8 mouse cellular contexts compared by ENCODE assay signal in the genomic region with DNA sequence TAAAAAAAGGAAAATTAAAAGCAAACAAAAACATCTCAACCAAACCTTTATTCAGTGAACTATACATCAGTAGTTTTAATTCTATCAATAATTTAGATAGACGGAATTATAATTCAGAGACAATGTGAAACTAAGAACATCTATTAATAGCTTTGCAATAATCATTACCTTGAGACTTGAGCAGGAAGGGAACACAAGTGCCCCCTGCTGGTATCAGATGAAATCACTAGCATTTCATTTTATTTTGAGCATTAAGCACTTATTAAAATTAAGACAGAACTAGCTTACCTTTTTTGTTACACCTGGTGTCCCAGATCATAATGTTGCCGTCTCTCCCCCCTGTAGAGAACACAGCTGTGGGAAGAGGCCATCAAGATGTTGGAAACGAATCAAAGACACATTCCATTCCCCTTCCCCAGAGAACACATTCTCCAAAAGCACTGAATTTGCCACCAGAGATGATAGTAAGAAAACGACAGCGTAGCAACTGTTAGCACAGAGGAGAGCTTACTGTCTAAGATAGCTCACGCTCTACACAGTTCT. TPM values are rescaled to one million over a fixed set of nuclear protein-coding genes. Genes with fewer than 3 reads are reported as not detected.
A peak's percentile ranks its signal among the peaks of the same experiment; 100 is the strongest.
DNase-seq lines count a peak whose midpoint lies in the region; ATAC-seq and TF ChIP-seq lines count a peak whose summit lies in the region.

No protein-coding gene starts in this region.

- TF ChIP-seq CTCF in MEL (IDR thresholded peaks at IDR 0.05 in 2 of 3, conservative IDR thresholded peaks at IDR 0.05 in 1 of 3; ENCODE audit: control insufficient read depth in 1 of 3, insufficient read depth in 1 of 3, low read depth in 2 of 3, low read length in 3 of 3, poor library complexity in 1 of 3, severe bottlenecking in 1 of 3), result peak; percentile 1 to 73 (median 58); a peak in 4 of 6 replicates

- peaks cover 11% of the 10 kb centered on the region for H3K79me2 ChIP-seq in MEL (ENCODE audit: control insufficient read depth, insufficient read depth, low read length, poor library complexity)

- H3K4me2 ChIP-seq in kidney, embryonic 14.5 days (replicated peaks; ENCODE audit: low read depth, low read length), result no peak overlapping the region

- H3K27me3 ChIP-seq in kidney, embryonic 14.5 days (ENCODE audit: control insufficient read depth, insufficient read depth, low read length), result no peaks in the 10 kb centered on the region
- H3K27me3 ChIP-seq in MEL (ENCODE audit: control insufficient read depth in 1 of 2, insufficient read depth in 2 of 2, low read length in 2 of 2), result no peaks in the 10 kb centered on the region

- no peaks in the 10 kb centered on the region for H3K4me1 ChIP-seq in kidney, embryonic 14.5 days (ENCODE audit: control insufficient read depth, insufficient read depth, low read length)
- no peaks in the 10 kb centered on the region for H3K4me1 ChIP-seq in MEL (ENCODE audit: control insufficient read depth in 1 of 2, insufficient read depth in 2 of 2, low read length in 2 of 2)

- 71% methylated on average over 6 of the region's 6 CpGs for WGBS in kidney, embryonic 14.5 days

- DNase-seq in kidney, adult 18-20 months, result peak; percentile 21
- peak; percentile 54 for DNase-seq in A20 (ENCODE audit: low read depth, low spot score)
- peak; percentile 60 for DNase-seq in MEL (ENCODE audit: low read depth, low spot score)
- DNase-seq in layer of hippocampus, postnatal 10 days (ENCODE audit: low spot score in 2 of 2), result peak; percentile 22 to 44
- DNase-seq in yolk sac, embryonic 10.5 days (ENCODE audit: low spot score), result no peak
- DNase-seq in right cerebral cortex, postnatal 25 days, result no peak

- no peak overlapping the region for H3K4me3 ChIP-seq in kidney, embryonic 14.5 days (ENCODE audit: low read length)
- no peak overlapping the region for H3K4me3 ChIP-seq in MEL (ENCODE audit: control insufficient read depth in 1 of 2, insufficient read depth in 1 of 2, low read depth in 2 of 2, low read length in 2 of 2)

- peaks cover 62% of the 10 kb centered on the region for H3K36me3 ChIP-seq in kidney, embryonic 14.5 days (ENCODE audit: control insufficient read depth, insufficient read depth, low read length)
- peaks cover 0 to 46% of the 10 kb centered on the region in 2 experiments for H3K36me3 ChIP-seq in MEL (ENCODE audit: control insufficient read depth in 1 of 2, insufficient read depth in 2 of 2, low read length in 2 of 2)

- no peak for TF ChIP-seq POLR2A in MEL (IDR thresholded peaks at IDR 0.05; ENCODE audit: control insufficient read depth in 1 of 2, insufficient read depth in 1 of 2, low read depth in 1 of 2, low read length in 2 of 2, poor library complexity in 1 of 2)

- TF ChIP-seq EP300 in MEL (IDR thresholded peaks at IDR 0.05; ENCODE audit: low read depth in 1 of 2, low read length in 2 of 2), result no peak

- TF ChIP-seq RAD21 in MEL (IDR thresholded peaks at IDR 0.05; ENCODE audit: low read depth, low read length), result peak; percentile 52

- H3K9me3 ChIP-seq in kidney, embryonic 14.5 days (ENCODE audit: control insufficient read depth, low read length), result no peaks in the 10 kb centered on the region
- H3K9me3 ChIP-seq in MEL (replicated peaks; ENCODE audit: insufficient read depth, low read length), result no peaks in the 10 kb centered on the region

- H3K27ac ChIP-seq in kidney, embryonic 14.5 days (ENCODE audit: low read depth, low read length), result no peak overlapping the region
- H3K27ac ChIP-seq in MEL (ENCODE audit: control insufficient read depth, low read depth, low read length), result no peak overlapping the region

- ATAC-seq in kidney, embryonic 14.5 days (ENCODE audit: low FRiP score, low TSS enrichment), result no peak
- ATAC-seq in common myeloid progenitor, adult 5-6 weeks (replicated peaks; ENCODE audit: low read depth, poor library complexity, severe bottlenecking), result peak; percentile 83

- H3K9ac ChIP-seq in kidney, embryonic 14.5 days (ENCODE audit: low read depth, low read length), result no peak overlapping the region
- H3K9ac ChIP-seq in MEL (ENCODE audit: control insufficient read depth, low read depth, low read length, poor library complexity, severe bottlenecking), result no peak overlapping the region

TF ChIP-seq in MEL, 35 proteins besides CTCF, POLR2A, EP300 and RAD21:
- TF ChIP-seq MAFK (IDR thresholded peaks at IDR 0.05; ENCODE audit: borderline replicate concordance, low read depth, low read length), result no peak
- TF ChIP-seq USF1 (IDR thresholded peaks at IDR 0.05; ENCODE audit: low read depth, low read length), result no peak
- no peak for TF ChIP-seq TAL1 (IDR thresholded peaks at IDR 0.05; ENCODE audit: low read length)
- TF ChIP-seq GATA1 (IDR thresholded peaks at IDR 0.05; ENCODE audit: low read depth, low read length), result peak; percentile 7; the same call in 1 of the 2 replicates
- TF ChIP-seq MXI1 (IDR thresholded peaks at IDR 0.05; ENCODE audit: low read depth, low read length), result no peak
- TF ChIP-seq SIN3A (IDR thresholded peaks at IDR 0.05; ENCODE audit: low read length), result 0 out of 2 replicates have a peak, but pooled peaks have one; percentile 39
- no peak for TF ChIP-seq ZNF384 (IDR thresholded peaks at IDR 0.05; ENCODE audit: low read depth, low read length)
- no peak for TF ChIP-seq TBP (IDR thresholded peaks at IDR 0.05; ENCODE audit: low read depth, low read length)
- no peak for TF ChIP-seq HCFC1 (IDR thresholded peaks at IDR 0.05; ENCODE audit: low read depth, low read length)
- TF ChIP-seq ELF1 (IDR thresholded peaks at IDR 0.05; ENCODE audit: low read depth, low read length), result no peak
- no peak for TF ChIP-seq MAZ (IDR thresholded peaks at IDR 0.05; ENCODE audit: low read depth, low read length)
- TF ChIP-seq ZC3H11A (IDR thresholded peaks at IDR 0.05; ENCODE audit: low read depth, low read length), result peak; percentile 51
- TF ChIP-seq SMC3 (IDR thresholded peaks at IDR 0.05; ENCODE audit: low read depth, low read length), result peak; percentile 73
- no peak for TF ChIP-seq MEF2A (IDR thresholded peaks at IDR 0.05; ENCODE audit: extremely low read depth, insufficient replicate concordance, low read depth, low read length, poor library complexity, severe bottlenecking)
- TF ChIP-seq MYC (IDR thresholded peaks at IDR 0.05; ENCODE audit: low read depth, low read length), result no peak

RNA-seq across cellular contexts. Expression of gene Dtl, which starts 12.4 kb away (rescaled TPM):
- polyA plus RNA-seq in kidney, embryonic 14.5 days (2014; fragmentation: Nextera tagmentation; extraction: Ambion mirVana), result 45.8 and 81.3 TPM in 2 replicates
- total RNA-seq in MEL (2012; rRNA removed), result 37.2 and 42.3 TPM in 2 replicates
- 10 to 100 TPM; 53.5 to 64.6 TPM for polyA plus RNA-seq in MEL (2012; ENCODE audit: insufficient read depth in 1 of 2, insufficient read length in 2 of 2, low read depth in 1 of 2, low replicate concordance in 2 of 2, missing spikeins in 1 of 2)
- total RNA-seq in common myeloid progenitor, adult 5-6 weeks (2017), result 95.8 and 105 TPM in 2 replicates
- total RNA-seq in layer of hippocampus, postnatal 10 days (2021), result 1 to 10 TPM; 2.1 to 3.0 TPM

RNA-seq across cellular contexts. Expression of gene Ints7, which starts 12.5 kb away (rescaled TPM):
- polyA plus RNA-seq in kidney, embryonic 14.5 days (2014; fragmentation: Nextera tagmentation; extraction: Ambion mirVana), result 38.9 and 77.9 TPM in 2 replicates
- total RNA-seq in MEL (2012; rRNA removed), result 44.2 and 47.2 TPM in 2 replicates
- 10 to 100 TPM; 83.5 to 84.5 TPM for polyA plus RNA-seq in MEL (2012; ENCODE audit: insufficient read depth in 1 of 2, insufficient read length in 2 of 2, low read depth in 1 of 2, low replicate concordance in 2 of 2, missing spikeins in 1 of 2)
- 84.8 and 86.4 TPM in 2 replicates for total RNA-seq in common myeloid progenitor, adult 5-6 weeks (2017)
- total RNA-seq in layer of hippocampus, postnatal 10 days (2021), result 10 to 100 TPM; 27.6 to 28.9 TPM

Comparison
In these comparisons a context has a peak if more than half of its experiments do, and no peak if none do; other contexts are left out.
1. DNase-seq: peak in kidney, adult 18-20 months (single experiment), A20 (single experiment), MEL (single experiment) and layer of hippocampus, postnatal 10 days (2 of 2); none in yolk sac, embryonic 10.5 days (single experiment) and right cerebral cortex, postnatal 25 days (single experiment).